Mouse (Mus musculus) cerebellum, postnatal 25 days (tissue): ENCODE measurements at regions not wholly inside any gene's neighbourhood (a gene's known extent, or its start where the extent isn't known, plus 50 kb on each side); places are given as distances from the start of the nearest gene placed in this dataset.
"Not testable (repeated sequence)": the region's sequence is repeated elsewhere in the genome, so short reads cannot be mapped to it uniquely, and the experiment has no call there.

ENCODE experiments used
- DNase-seq, 2 experiments: peaks; one replicate each; pipeline ENCODE4 v3.0.0; 2021; ENCODE audit warnings: mixed read lengths in 2 of 2

- DNase-seq, result no peak
These were observed 172.7 kb upstream of the Prkcq start for GRCm38 (mm10) chr2:10999217-10999618.

GRCm38 (mm10) chr2:11005806-11006205 lies 166.1 kb upstream of the Prkcq start:
- no peak for DNase-seq

- DNase-seq, result no peak
These were observed 160.6 kb upstream of the Prkcq start for GRCm38 (mm10) chr2:11011041-11011962.

GRCm38 (mm10) chr2:11012312-11012860 lies 159.5 kb upstream of the Prkcq start:
- DNase-seq, result no peak

- DNase-seq, result no peak
These were observed 158.8 kb upstream of the Prkcq start for GRCm38 (mm10) chr2:11013154-11013553.

- DNase-seq, result no peak
These were observed 155.5 kb upstream of the Prkcq start for GRCm38 (mm10) chr2:11016446-11016845.

GRCm38 (mm10) chr2:11032891-11033290 lies 139.0 kb upstream of the Prkcq start:
- no peak for DNase-seq

- DNase-seq, result no peak
These were observed 137.7 kb upstream of the Prkcq start for GRCm38 (mm10) chr2:11034178-11034577.

GRCm38 (mm10) chr2:11037343-11037742 lies 134.6 kb upstream of the Prkcq start:
- no peak for DNase-seq

GRCm38 (mm10) chr2:11038440-11038839 lies 133.5 kb upstream of the Prkcq start:
- DNase-seq, result no peak

- DNase-seq, result no peak
These were observed 131.9 kb upstream of the Prkcq start for GRCm38 (mm10) chr2:11040005-11040404.

GRCm38 (mm10) chr2:11044727-11045274 lies 127.1 kb upstream of the Prkcq start:
- DNase-seq, result no peak

GRCm38 (mm10) chr2:11051621-11052020 lies 120.3 kb upstream of the Prkcq start:
- no peak for DNase-seq

- DNase-seq, result peak; percentile 39 to 69
These were observed 112.0 kb upstream of the Prkcq start for GRCm38 (mm10) chr2:11059731-11060425.

- no peak for DNase-seq
These were observed 104.5 kb upstream of the Prkcq start for GRCm38 (mm10) chr2:11067384-11067783.

GRCm38 (mm10) chr2:11083536-11083935 lies 88.4 kb upstream of the Prkcq start:
- no peak for DNase-seq

GRCm38 (mm10) chr2:11086996-11087395 lies 84.9 kb upstream of the Prkcq start:
- peak in 1 of 2 experiments; percentile 18 for DNase-seq

GRCm38 (mm10) chr2:11099834-11100622 lies 71.9 kb upstream of the Prkcq start:
- not testable (repeated sequence) for DNase-seq

- DNase-seq, result peak; percentile 4 to 21
These were observed 58.7 kb upstream of the Prkcq start for GRCm38 (mm10) chr2:11113191-11113590.

- DNase-seq, result no peak
These were observed 53.3 kb upstream of the Prkcq start for GRCm38 (mm10) chr2:11118625-11119024.

GRCm38 (mm10) chr2:11119301-11119700 lies 52.6 kb upstream of the Prkcq start:
- DNase-seq, result no peak
